Mouse (Mus musculus) frontal cortex, adult (tissue): Measurements from ENCODE around the gene Ak5.
"Not testable (repeated sequence)": the region's sequence is repeated elsewhere in the genome, so short reads cannot be mapped to it uniquely, and the experiment has no call there.

ENCODE experiments used
- ATAC-seq: cut with Nextera tagmentation; 2 replicates; pipeline ENCODE4 v1.9.2; 2017; ENCODE audit warnings: mild to moderate bottlenecking, moderate library complexity, mixed read lengths; ENCODE audit not compliant: low TSS enrichment

The Ak5 gene

GRCm38 (mm10) chr3:152668239-152668638 is at the start of gene Ak5:
TSS of gene Ak5 (minus strand) at chr3:152668360.
- peak; percentile 2; the same call in 1 of the 2 replicates for ATAC-seq

GRCm38 (mm10) chr3:152713991-152714902 is 46.1 kb upstream of the Ak5 start, which contains the start of gene Pigk:
TSS of gene Pigk (plus strand) at chr3:152714100.
- peak; percentile 94 for ATAC-seq

- ATAC-seq = no peak
Observed at GRCm38 (mm10) chr3:152712957-152713356, 44.8 kb upstream of the Ak5 start.

GRCm38 (mm10) chr3:152709936-152710335 is 41.8 kb upstream of the Ak5 start:
- no peak for ATAC-seq

- no peak for ATAC-seq
Observed at GRCm38 (mm10) chr3:152707321-152707823, 39.2 kb upstream of the Ak5 start.

- no peak for ATAC-seq
Observed at GRCm38 (mm10) chr3:152706901-152707300, 38.7 kb upstream of the Ak5 start.

- ATAC-seq = no peak
Observed at GRCm38 (mm10) chr3:152705826-152706225, 37.7 kb upstream of the Ak5 start.

GRCm38 (mm10) chr3:152702274-152702843 is 34.2 kb upstream of the Ak5 start:
- ATAC-seq = peak; percentile 81

GRCm38 (mm10) chr3:152701536-152701935 is 33.4 kb upstream of the Ak5 start:
- ATAC-seq = not testable (repeated sequence)

- ATAC-seq = no peak
Observed at GRCm38 (mm10) chr3:152699261-152699660, 31.1 kb upstream of the Ak5 start.

GRCm38 (mm10) chr3:152698017-152698416 is 29.9 kb upstream of the Ak5 start:
- no peak for ATAC-seq

- ATAC-seq = no peak
Observed at GRCm38 (mm10) chr3:152694950-152695349, 26.8 kb upstream of the Ak5 start.

- ATAC-seq = no peak
Observed at GRCm38 (mm10) chr3:152689105-152689504, 20.9 kb upstream of the Ak5 start.

GRCm38 (mm10) chr3:152688532-152688931 is 20.4 kb upstream of the Ak5 start:
- no peak for ATAC-seq

GRCm38 (mm10) chr3:152674663-152675062 is 6.5 kb upstream of the Ak5 start:
- ATAC-seq = no peak

GRCm38 (mm10) chr3:152669783-152670182 is 1.6 kb upstream of the Ak5 start:
- ATAC-seq = no peak

GRCm38 (mm10) chr3:152668793-152669192 is 633 bp upstream of the Ak5 start:
- peak; percentile 24; the same call in 1 of the 2 replicates for ATAC-seq

GRCm38 (mm10) chr3:152667356-152668211 is 576 bp downstream of the Ak5 start:
- peak; percentile 71 for ATAC-seq

GRCm38 (mm10) chr3:152666991-152667355 is 1.2 kb downstream of the Ak5 start:
- ATAC-seq = peak; percentile 55

- ATAC-seq = no peak
Observed at GRCm38 (mm10) chr3:152658592-152658991, 9.6 kb downstream of the Ak5 start.

GRCm38 (mm10) chr3:152651991-152652390 is 16.2 kb downstream of the Ak5 start:
- no peak for ATAC-seq

GRCm38 (mm10) chr3:152644610-152645009 is 23.6 kb downstream of the Ak5 start:
- peak; percentile 76 for ATAC-seq
